Mouse (Mus musculus) megakaryocyte, adult 5-6 weeks (primary cell): ENCODE measurements around the gene Lrwd1. TPM values are rescaled to one million over a fixed set of nuclear protein-coding genes. Genes with fewer than 3 reads are reported as not detected.
"Not testable (repeated sequence)": the region's sequence is repeated elsewhere in the genome, so short reads cannot be mapped to it uniquely, and the experiment has no call there.

Source experiments
- ATAC-seq: 2 replicates; pipeline ENCODE4 v1.8.0; 2016; ENCODE audit warnings: mild to moderate bottlenecking, inconsistent platforms; ENCODE audit not compliant: poor library complexity, severe bottlenecking
- total RNA-seq, 2 experiments: library from RNA; stranded (forward) in 1 of 2; stranded (reverse) in 1 of 2; fragments of 153-499, 151-499 nt in 1 of 2; fragments of 221-1000, 200-1000 nt in 1 of 2; gene quantifications; 2 replicates each; pipeline versions ENCODE4 v1.2.3 to v1.2.4; 2015 to 2017

The Lrwd1 gene
- total RNA-seq, 2 experiments from 2014 or later, result 16.0 to 58.5 TPM

- peak; percentile 90 for ATAC-seq
Measured at GRCm38 (mm10) chr5:136149134-136149576, 13.3 kb upstream of the Lrwd1 start.

GRCm38 (mm10) chr5:136147704-136148103, 11.8 kb upstream of the Lrwd1 start:
- no peak for ATAC-seq

- ATAC-seq, result no peak
Measured at GRCm38 (mm10) chr5:136146936-136147335, 11.1 kb upstream of the Lrwd1 start.

GRCm38 (mm10) chr5:136144606-136145430, 8.9 kb upstream of the Lrwd1 start:
- no peak for ATAC-seq

- no peak for ATAC-seq
Measured at GRCm38 (mm10) chr5:136143161-136143755, 7.4 kb upstream of the Lrwd1 start.

- ATAC-seq, result no peak
Measured at GRCm38 (mm10) chr5:136142746-136143145, 6.9 kb upstream of the Lrwd1 start.

- ATAC-seq, result peak; percentile 62
Measured at GRCm38 (mm10) chr5:136140057-136140482, 4.2 kb upstream of the Lrwd1 start.

- ATAC-seq, result peak; percentile 63
Measured at GRCm38 (mm10) chr5:136139393-136139792, 3.5 kb upstream of the Lrwd1 start.

- ATAC-seq, result no peak
Measured at GRCm38 (mm10) chr5:136137658-136138274, 1.9 kb upstream of the Lrwd1 start.

- no peak for ATAC-seq
Measured at GRCm38 (mm10) chr5:136136292-136136990, 567 bp upstream of the Lrwd1 start.

- ATAC-seq, result no peak
Measured at GRCm38 (mm10) chr5:136122165-136122564, 13.7 kb downstream of the Lrwd1 start.

GRCm38 (mm10) chr5:136116784-136117112, 19.1 kb downstream of the Lrwd1 start:
- ATAC-seq, result peak; percentile 55

- peak; percentile 99 for ATAC-seq
Measured at GRCm38 (mm10) chr5:136115891-136116783, 19.7 kb downstream of the Lrwd1 start, which contains the start of gene Polr2j. Gene Polr2j (plus strand): TSS chr5:136116631.

GRCm38 (mm10) chr5:136113546-136113945, 22.3 kb downstream of the Lrwd1 start:
- ATAC-seq, result not testable (repeated sequence)

GRCm38 (mm10) chr5:136109042-136109441, 26.8 kb downstream of the Lrwd1 start:
- ATAC-seq, result no peak

GRCm38 (mm10) chr5:136108486-136108885, 27.4 kb downstream of the Lrwd1 start:
- ATAC-seq, result no peak

- no peak for ATAC-seq
Measured at GRCm38 (mm10) chr5:136104511-136104910, 31.4 kb downstream of the Lrwd1 start.

- ATAC-seq, result peak; percentile 98
Measured at GRCm38 (mm10) chr5:136102099-136102820, 33.6 kb downstream of the Lrwd1 start.

GRCm38 (mm10) chr5:136098536-136098935, 37.3 kb downstream of the Lrwd1 start:
- no peak for ATAC-seq
